Mouse (Mus musculus) G1E (cell line): Measurements from ENCODE around the gene Akt2. TPM values are rescaled to one million over a fixed set of nuclear protein-coding genes. Genes with fewer than 3 reads are reported as not detected.
A peak's percentile ranks its signal among the peaks of the same experiment; 100 is the strongest.

Experiments
- ATAC-seq: 2 replicates; pipeline ENCODE4 v1.8.0; 2016; ENCODE audit warnings: mild to moderate bottlenecking; ENCODE audit not compliant: insufficient number of reproducible peaks, poor library complexity, low FRiP score, severe bottlenecking; ENCODE audit errors: extremely low read depth
- DNase-seq: peaks from one replicate; pipeline ENCODE4 v3.0.0; 2012; ENCODE audit warnings: low spot score
- H3K27me3 ChIP-seq: 2 replicates; pipeline ENCODE4 v1.6.1; 2012; ENCODE audit warnings: mild to moderate bottlenecking, low read length, inconsistent platforms; ENCODE audit not compliant: insufficient read depth
- H3K36me3 ChIP-seq: replicated peaks from 2 replicates; pipeline ENCODE3; 2012; ENCODE audit warnings: mild to moderate bottlenecking, inconsistent platforms
- H3K4me1 ChIP-seq: 2 replicates; pipeline ENCODE4 v1.6.1; 2012; ENCODE audit warnings: low read depth, low read length, inconsistent platforms, mixed read lengths; ENCODE audit not compliant: insufficient read depth
- H3K4me3 ChIP-seq: 2 replicates; pipeline ENCODE4 v1.5.1; 2012; ENCODE audit warnings: low read depth, mild to moderate bottlenecking, inconsistent platforms, low read length, moderate library complexity, mixed read lengths
- H3K9me3 ChIP-seq: replicated peaks from 2 replicates; pipeline ENCODE4 v1.6.1; 2012; ENCODE audit warnings: inconsistent platforms
- CTCF ChIP-seq: IDR thresholded peaks from 2 replicates; pipeline ENCODE4 v1.5.1; 2012; ENCODE audit warnings: low read depth, low read length, inconsistent platforms, mixed read lengths
- GATA1 ChIP-seq: IDR thresholded peaks from 2 replicates; pipeline ENCODE4 v1.6.1; 2012; ENCODE audit warnings: borderline replicate concordance, low read length, inconsistent platforms, mixed read lengths
- GATA2 ChIP-seq: IDR thresholded peaks from 2 replicates; pipeline ENCODE4 v1.6.1; 2012; ENCODE audit warnings: low read depth, low read length, inconsistent platforms, borderline replicate concordance
- POLR2AphosphoS5 ChIP-seq: IDR thresholded peaks from 2 replicates; pipeline ENCODE4 v1.6.1; 2012; ENCODE audit warnings: low read depth, low read length, inconsistent platforms; ENCODE audit not compliant: insufficient replicate concordance
- TAL1 ChIP-seq: conservative IDR thresholded peaks from 2 replicates; pipeline ENCODE4 v1.6.1; 2012; ENCODE audit warnings: low read depth, low read length, inconsistent platforms, mixed read lengths
- polyA plus RNA-seq: library from polyadenylated mRNA; stranded (reverse); fragments of >175 nt; gene quantifications from 2 replicates; pipeline ENCODE4 v1.2.3, GENCODE M21; 2012
- total RNA-seq, 2 experiments: library from RNA; stranded (forward) in 1 of 2; stranded (reverse) in 1 of 2; fragments of 200-1000 nt in 1 of 2; fragments of >200 nt in 1 of 2; fragmentation: Nextera tagmentation in 1 of 2; gene quantifications; 2 replicates each; pipeline ENCODE4 v1.2.3; 2014 to 2017

The Akt2 gene
- total and polyA plus RNA-seq, 3 experiments = 41.7 to 69.0 (median 52.4) TPM

GRCm38 (mm10) chr7:27654607-27655276 is 63.4 kb downstream of the Akt2 start:
- ATAC-seq (no peak), DNase-seq (peak; percentile 32)
- H3K27me3 ChIP-seq = peaks cover 31% of the 10 kb centered on the region
- peaks cover 2% of the 10 kb centered on the region; the same call in 1 of the 2 replicates for H3K9me3 ChIP-seq
- H3K4me1 ChIP-seq = peaks cover 8% of the 10 kb centered on the region
- no peak overlapping the region for H3K4me3 ChIP-seq
- TF ChIP-seq TAL1 (no peak), CTCF (peak; percentile 54; the same call in 1 of the 2 replicates)
- no peaks in the 10 kb centered on the region for H3K36me3 ChIP-seq

DNA sequence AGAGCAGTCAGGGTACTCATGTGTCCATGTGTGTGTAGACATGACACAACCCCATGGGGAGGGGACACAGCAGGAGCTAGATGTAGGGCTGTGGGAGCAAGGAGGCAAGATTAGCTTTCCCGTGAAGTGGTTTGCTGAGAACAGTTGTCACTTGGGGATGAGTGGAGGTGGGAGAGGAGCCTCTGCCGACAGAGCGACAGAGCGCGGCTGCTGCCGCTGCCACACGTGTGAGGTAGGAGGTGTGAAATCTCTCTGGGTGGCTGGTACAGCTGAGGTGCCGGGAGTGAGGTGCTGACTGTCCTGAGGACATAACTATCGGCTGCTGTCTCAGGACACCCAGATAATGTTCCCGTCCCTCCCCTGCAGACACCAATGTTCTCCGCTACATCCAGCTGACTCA is 64.2 kb downstream of the Akt2 start:
- peaks cover 31% of the 10 kb centered on the region for H3K27me3 ChIP-seq

DNA sequence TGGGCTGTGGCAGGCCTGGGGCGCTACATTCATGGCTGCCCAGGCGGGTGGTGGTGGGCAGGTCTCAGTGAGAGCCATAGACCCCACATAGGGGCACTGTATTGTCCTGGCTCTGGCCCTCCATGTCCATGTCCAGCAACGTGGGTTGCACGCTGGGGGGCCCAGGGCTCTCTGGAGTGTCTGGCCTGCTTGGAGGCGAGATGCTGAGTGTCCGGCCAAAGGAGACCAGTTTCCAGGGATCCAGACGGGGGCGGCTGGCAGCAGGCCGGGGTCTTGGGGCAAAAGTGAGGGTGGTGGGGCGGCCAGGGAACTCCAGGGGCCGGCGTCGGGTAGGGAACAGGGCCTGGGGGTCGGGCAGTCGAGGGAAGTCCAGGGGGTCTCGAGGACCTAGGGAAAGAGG is 65.2 kb downstream of the Akt2 start:
- H3K36me3 ChIP-seq = no peaks in the 10 kb centered on the region
- peaks cover 31% of the 10 kb centered on the region for H3K27me3 ChIP-seq
- no peak overlapping the region for H3K4me3 ChIP-seq
- DNase-seq (no peak), ATAC-seq (no peak)
- peaks cover 8% of the 10 kb centered on the region for H3K4me1 ChIP-seq
- TF ChIP-seq CTCF (no peak), GATA1 (no peak), POLR2AphosphoS5 (no peak), GATA2 (no peak)
- H3K9me3 ChIP-seq = peaks cover 2% of the 10 kb centered on the region; the same call in 1 of the 2 replicates

More for the DNA sequence above, 64.2 kb downstream of the Akt2 start:
- no peak for DNase-seq
- Histone ChIP-seq H3K4me1 (peaks cover 8% of the 10 kb centered on the region), H3K36me3 (no peaks in the 10 kb centered on the region), H3K4me3 (no peak overlapping the region), H3K9me3 (peaks cover 2% of the 10 kb centered on the region; the same call in 1 of the 2 replicates)
- TF ChIP-seq POLR2AphosphoS5 = no peak
- ATAC-seq = no peak

DNA sequence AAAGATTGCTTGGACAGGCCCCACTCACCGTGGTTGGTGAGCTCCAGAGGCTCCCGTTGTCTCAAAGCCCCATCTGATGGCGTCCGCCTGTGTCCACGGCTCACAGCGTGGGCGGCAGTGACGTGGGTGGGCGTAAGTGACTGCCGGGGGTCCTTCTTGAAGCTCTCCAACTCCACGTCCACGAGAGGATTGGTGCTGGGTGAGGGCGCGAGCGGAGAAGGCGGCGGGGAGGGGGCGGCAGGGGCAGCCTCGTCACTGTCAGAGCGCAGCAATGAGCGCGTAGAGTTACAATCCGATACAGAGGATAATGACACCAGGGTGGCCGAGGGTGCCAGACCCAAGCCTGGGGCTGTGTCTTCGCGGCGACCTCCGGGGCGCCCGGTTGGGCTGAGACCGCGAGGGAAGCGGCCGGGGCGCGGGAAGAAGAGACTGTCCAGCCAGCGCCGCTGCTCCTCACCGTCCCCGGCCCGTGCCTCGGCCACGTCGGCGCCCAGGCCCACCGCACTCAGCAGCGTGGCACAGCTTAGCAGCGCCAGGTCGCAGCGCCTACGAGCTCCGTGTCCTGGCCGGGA is 66.6 kb downstream of the Akt2 start:
- no peak for ATAC-seq
- H3K36me3 ChIP-seq = no peaks in the 10 kb centered on the region
- H3K4me3 ChIP-seq = no peak overlapping the region
- H3K4me1 ChIP-seq = peaks cover 8% of the 10 kb centered on the region
- H3K27me3 ChIP-seq = peaks cover 24% of the 10 kb centered on the region
- TF ChIP-seq POLR2AphosphoS5 = no peak
- TF ChIP-seq CTCF = no peak
- TF ChIP-seq GATA1 = no peak
- no peak for TF ChIP-seq TAL1
- no peak for TF ChIP-seq GATA2
- no peak for DNase-seq
- H3K9me3 ChIP-seq = no peaks in the 10 kb centered on the region

- ATAC-seq (no peak), DNase-seq (no peak)
- TF ChIP-seq GATA2 (no peak), CTCF (no peak), TAL1 (no peak), POLR2AphosphoS5 (no peak), GATA1 (no peak)
- H3K27me3 ChIP-seq = peaks cover 20% of the 10 kb centered on the region; the same call in 1 of the 2 replicates
- no peak overlapping the region for H3K4me3 ChIP-seq
- H3K36me3 ChIP-seq = no peaks in the 10 kb centered on the region
- peaks cover 8% of the 10 kb centered on the region for H3K4me1 ChIP-seq
- no peaks in the 10 kb centered on the region for H3K9me3 ChIP-seq
These were observed 67.6 kb downstream of the Akt2 start for GRCm38 (mm10) chr7:27658712-27659663.

DNA sequence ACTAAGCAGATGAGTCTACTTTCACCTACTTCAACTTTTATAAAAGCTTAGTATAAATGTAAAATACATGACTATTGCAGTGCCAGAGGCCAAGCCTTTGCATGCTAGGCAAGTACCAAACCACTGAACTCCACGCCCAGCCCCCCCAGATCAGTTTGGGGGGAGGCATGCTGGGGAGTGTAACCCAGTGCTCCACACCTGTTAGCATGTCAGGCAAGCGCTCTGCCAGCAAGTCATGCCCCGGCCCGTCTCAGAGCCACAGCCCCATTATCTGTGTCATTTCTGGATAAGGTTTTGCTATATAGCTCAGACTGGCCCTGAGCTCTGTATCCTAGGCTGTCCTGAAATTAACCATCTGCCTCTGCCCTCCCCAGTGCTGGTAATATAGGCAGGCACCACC is 70.7 kb downstream of the Akt2 start:
- DNase-seq = no peak

More for the DNA sequence above, 70.7 kb downstream of the Akt2 start:
- Histone ChIP-seq H3K27me3 (peaks cover 7% of the 10 kb centered on the region; the same call in 1 of the 2 replicates), H3K4me1 (peaks cover 8% of the 10 kb centered on the region), H3K9me3 (no peaks in the 10 kb centered on the region), H3K36me3 (peaks cover 15% of the 10 kb centered on the region), H3K4me3 (no peak overlapping the region)
- ATAC-seq = no peak
- TF ChIP-seq CTCF = no peak
- no peak for TF ChIP-seq TAL1
- TF ChIP-seq GATA2 = no peak
- TF ChIP-seq GATA1 = no peak
- TF ChIP-seq POLR2AphosphoS5 = no peak
